Mouse (Mus musculus): ENCODE measurements around the gene Uroc1. TPM values are rescaled to one million over a fixed set of nuclear protein-coding genes. Genes with fewer than 3 reads are reported as not detected.

Uroc1 gene
- polyA plus RNA-seq, 1 experiment from 2014 or later, result 0.07 TPM

Other genes starting within 250 kb of the Uroc1 start
- not detected in 2 replicates for gene Vmn1r50, start 231.9 kb upstream of the Uroc1 start, polyA plus RNA-seq (2014; fragmentation: Nextera tagmentation; extraction: Ambion mirVana)
- not detected in 2 replicates for gene Vmn1r51, start 210.7 kb upstream of the Uroc1 start, polyA plus RNA-seq (2014; fragmentation: Nextera tagmentation; extraction: Ambion mirVana)
- not detected in 2 replicates for gene Vmn1r52, start 158.5 kb upstream of the Uroc1 start, polyA plus RNA-seq (2014; fragmentation: Nextera tagmentation; extraction: Ambion mirVana)
- gene V1ra8, start 130.5 kb upstream of the Uroc1 start, polyA plus RNA-seq (2014; fragmentation: Nextera tagmentation; extraction: Ambion mirVana), result not detected in 2 replicates
- gene Vmn1r53, start 108.8 kb upstream of the Uroc1 start, polyA plus RNA-seq (2014; fragmentation: Nextera tagmentation; extraction: Ambion mirVana), result not detected in 2 replicates
- gene Vmn1r54, start 87.0 kb upstream of the Uroc1 start, polyA plus RNA-seq (2014; fragmentation: Nextera tagmentation; extraction: Ambion mirVana), result not detected in 2 replicates
- not detected in 2 replicates for gene BC048671, start 32.1 kb upstream of the Uroc1 start, polyA plus RNA-seq (2014; fragmentation: Nextera tagmentation; extraction: Ambion mirVana)
- gene Chst13, start 8.1 kb upstream of the Uroc1 start, polyA plus RNA-seq (2014; fragmentation: Nextera tagmentation; extraction: Ambion mirVana), result not detected in 2 replicates
- 7.6 and 8.1 TPM in 2 replicates for gene Zxdc, start 36.2 kb downstream of the Uroc1 start, polyA plus RNA-seq (2014; fragmentation: Nextera tagmentation; extraction: Ambion mirVana)
- 0.57 and 0.91 TPM in 2 replicates for gene Cfap100, start 95.5 kb downstream of the Uroc1 start, polyA plus RNA-seq (2014; fragmentation: Nextera tagmentation; extraction: Ambion mirVana)
- gene Klf15, start 129.3 kb downstream of the Uroc1 start, polyA plus RNA-seq (2014; fragmentation: Nextera tagmentation; extraction: Ambion mirVana), result 3.6 and 3.8 TPM in 2 replicates
- gene Aldh1l1, start 153.1 kb downstream of the Uroc1 start, polyA plus RNA-seq (2014; fragmentation: Nextera tagmentation; extraction: Ambion mirVana), result 0.57 and 1.4 TPM in 2 replicates